Mouse (Mus musculus) heart, postnatal 0 days (tissue): ENCODE data around the gene Pde1c. TPM values are rescaled to one million over a fixed set of nuclear protein-coding genes. Genes with fewer than 3 reads are reported as not detected.

Experiments used
- ATAC-seq: fragments of 200-750 bp; cut with Nextera tagmentation; 2 replicates; pipeline ENCODE4 v1.8.0; 2017; ENCODE audit warnings: low read depth, moderate number of reproducible peaks, moderate library complexity; ENCODE audit not compliant: insufficient read depth
- DNase-seq: peaks from one replicate; pipeline ENCODE4 v3.0.0-alpha.2; 2016; ENCODE audit warnings: low spot score
- H3K27ac ChIP-seq: fragments of 300-500 bp; sonication (generic); 2 replicates; pipeline ENCODE4 v1.5.1; 2014; ENCODE audit warnings: low read depth, mild to moderate bottlenecking
- H3K27me3 ChIP-seq: fragments of 300-500 bp; sonication (generic); 2 replicates; pipeline ENCODE4 v1.6.1; 2014; ENCODE audit warnings: low read length, mixed read lengths; ENCODE audit not compliant: control insufficient read depth, insufficient read depth
- H3K36me3 ChIP-seq: fragments of 300-500 bp; sonication (generic); replicated peaks from 2 replicates; pipeline ENCODE4 v1.6.1; 2014; ENCODE audit warnings: low read length, mixed read lengths; ENCODE audit not compliant: control insufficient read depth, insufficient read depth
- H3K4me1 ChIP-seq: fragments of 300-500 bp; sonication (generic); 2 replicates; pipeline ENCODE4 v1.6.1; 2014; ENCODE audit warnings: antibody characterized with exemption; ENCODE audit not compliant: control insufficient read depth, insufficient read depth
- H3K4me2 ChIP-seq: fragments of 300-500 bp; sonication (generic); 2 replicates; pipeline ENCODE4 v1.6.1; 2014; ENCODE audit warnings: low read depth, mild to moderate bottlenecking, low read length, moderate library complexity
- H3K4me3 ChIP-seq: fragments of 300-500 bp; sonication (generic); 2 replicates; pipeline ENCODE4 v1.5.1; 2014; ENCODE audit warnings: low read depth, low read length
- H3K9ac ChIP-seq: fragments of 300-500 bp; sonication (generic); replicated peaks from 2 replicates; pipeline ENCODE4 v1.6.1; 2014; ENCODE audit warnings: low read depth, low read length, mixed read lengths
- H3K9me3 ChIP-seq: fragments of 300-500 bp; sonication (generic); replicated peaks from 2 replicates; pipeline ENCODE4 v1.6.1; 2016; ENCODE audit warnings: low read length; ENCODE audit not compliant: control insufficient read depth
- CTCF ChIP-seq: IDR thresholded peaks from 2 replicates; pipeline ENCODE4 v1.5.1; 2016; ENCODE audit warnings: antibody characterized with exemption, control low read depth, low read depth
- EP300 ChIP-seq: IDR thresholded peaks from 2 replicates; pipeline ENCODE4 v1.6.1; 2016; ENCODE audit warnings: antibody characterized with exemption, low read depth
- WGBS: fragments of 180-500 bp; shearing (Covaris S2); extraction: QIAGEN DNeasy Blood & Tissue Kit; methylation state at CpG from one replicate; pipeline ENCODE4 v1.1.7; 2014; 5-methylcytosine and 5-hydroxymethylcytosine counted together
- polyA plus RNA-seq: library from polyadenylated mRNA; unstranded; fragments of >200 nt; fragmentation: Nextera tagmentation; extraction: Ambion mirVana; gene quantifications from 2 replicates; pipeline ENCODE4 v1.2.1, GENCODE M21; 2015
- total RNA-seq: library from RNA; depleted of rRNA; stranded (reverse); fragments of >200 nt; gene quantifications from 2 replicates; pipeline ENCODE4 v1.2.3, GENCODE M21; 2014; ENCODE audit warnings: low replicate concordance

Gene Pde1c
- total and polyA plus RNA-seq, 2 experiments from 2014 or later = 26.8 to 83.2 TPM

DNA sequence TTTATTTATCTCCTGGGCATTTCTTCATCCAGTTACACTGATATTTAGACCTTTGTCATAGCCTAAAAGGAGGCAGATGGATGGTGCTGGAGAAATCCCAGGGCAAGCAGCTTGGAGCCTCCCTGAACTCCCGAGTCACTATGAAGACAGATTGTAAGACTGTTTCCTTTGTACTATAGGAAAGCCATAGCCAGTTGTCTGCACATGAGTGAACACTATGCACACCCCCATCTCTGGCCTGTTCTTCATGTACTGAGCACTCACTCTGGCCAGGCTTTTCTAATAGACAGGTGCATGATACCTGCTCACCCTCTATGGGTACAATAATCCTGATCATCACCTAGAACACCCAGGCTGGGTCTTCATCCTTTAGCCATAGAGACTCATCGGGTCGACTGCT lies 318.8 kb downstream of the Pde1c start:
- 84% methylated on average over 3 of the region's 3 CpGs for WGBS
- Histone ChIP-seq H3K9ac (no peak overlapping the region), H3K4me3 (no peak overlapping the region), H3K9me3 (no peaks in the 10 kb centered on the region), H3K27ac (no peak overlapping the region), H3K27me3 (no peaks in the 10 kb centered on the region), H3K36me3 (no peaks in the 10 kb centered on the region), H3K4me2 (no peak overlapping the region), H3K4me1 (no peaks in the 10 kb centered on the region)
- DNase-seq (no peak), ATAC-seq (no peak)
- TF ChIP-seq EP300 = no peak
- TF ChIP-seq CTCF = no peak

DNA sequence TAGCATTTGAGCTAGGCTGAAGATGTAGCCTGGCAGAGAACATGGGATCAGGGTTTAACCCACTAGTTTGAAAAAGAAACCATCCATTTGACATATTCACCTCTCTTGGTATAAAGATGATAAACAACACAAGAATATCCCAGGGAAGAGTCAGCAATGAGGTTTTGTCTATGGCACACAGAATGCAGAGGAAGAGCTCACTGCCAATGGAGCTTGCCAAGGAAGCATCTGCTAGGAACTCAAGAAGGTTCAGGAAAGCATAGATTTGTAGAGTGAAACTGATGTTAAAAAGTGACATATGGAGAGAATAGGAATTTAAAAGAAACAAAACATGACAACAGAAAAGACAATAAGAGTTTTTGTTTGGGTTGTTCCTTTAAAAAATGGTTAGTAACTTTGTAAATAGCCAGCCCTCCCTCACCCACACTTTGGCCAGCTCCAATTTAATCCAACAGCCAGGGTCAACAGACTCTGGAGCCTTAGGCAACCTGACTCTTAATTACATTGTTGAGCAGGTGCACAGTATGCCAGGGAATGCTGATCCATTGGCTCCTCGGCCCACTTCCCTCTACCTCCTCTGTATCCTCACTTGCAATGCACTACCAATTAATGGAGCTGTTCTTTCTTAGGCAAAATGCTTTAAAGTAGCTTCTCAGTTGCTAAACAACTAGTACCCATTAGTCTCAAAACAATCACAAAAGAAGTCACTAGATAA lies 377.3 kb downstream of the Pde1c start:
- ATAC-seq (no peak), DNase-seq (no peak)
- TF ChIP-seq CTCF (no peak), EP300 (no peak)
- Histone ChIP-seq H3K4me3 (no peak overlapping the region), H3K36me3 (no peaks in the 10 kb centered on the region), H3K9me3 (no peaks in the 10 kb centered on the region), H3K27ac (0 out of 2 replicates have a peak overlapping the region, but pooled peaks have one; percentile 3), H3K27me3 (no peaks in the 10 kb centered on the region), H3K4me2 (no peak overlapping the region), H3K4me1 (peaks cover 8% of the 10 kb centered on the region; the same call in 1 of the 2 replicates), H3K9ac (no peak overlapping the region)
- 78% methylated on average over 1 of the region's 1 CpGs for WGBS

DNA sequence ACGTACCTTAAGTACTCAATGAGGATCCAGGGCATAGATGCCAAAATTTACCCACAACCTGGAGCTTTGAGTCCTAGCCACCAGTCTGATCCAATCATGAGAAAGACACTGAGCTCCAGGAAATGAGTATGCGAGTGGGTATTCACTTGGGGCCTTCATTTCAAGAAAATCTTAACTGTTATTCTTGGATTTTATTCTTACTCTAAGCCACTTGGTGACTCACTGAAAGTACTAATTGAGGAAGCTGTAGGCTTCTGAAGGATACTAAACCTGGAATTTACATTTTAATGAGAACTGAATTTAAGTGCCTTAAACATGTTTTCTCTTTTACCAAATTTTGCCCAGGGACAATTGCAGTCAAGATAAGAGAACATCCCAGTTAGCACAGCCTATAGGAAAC lies 392.4 kb downstream of the Pde1c start:
- no peaks in the 10 kb centered on the region for H3K27me3 ChIP-seq
- no peak overlapping the region for H3K27ac ChIP-seq
- no peaks in the 10 kb centered on the region for H3K4me1 ChIP-seq
- H3K4me3 ChIP-seq = no peak overlapping the region
- ATAC-seq (no peak), DNase-seq (no peak)
- no peak overlapping the region for H3K4me2 ChIP-seq
- no peaks in the 10 kb centered on the region for H3K9me3 ChIP-seq
- 72% methylated on average over 2 of the region's 2 CpGs for WGBS
- no peak overlapping the region for H3K9ac ChIP-seq
- H3K36me3 ChIP-seq = peaks cover 6% of the 10 kb centered on the region; the same call in 1 of the 2 replicates
- TF ChIP-seq EP300 (no peak), CTCF (no peak)

DNA sequence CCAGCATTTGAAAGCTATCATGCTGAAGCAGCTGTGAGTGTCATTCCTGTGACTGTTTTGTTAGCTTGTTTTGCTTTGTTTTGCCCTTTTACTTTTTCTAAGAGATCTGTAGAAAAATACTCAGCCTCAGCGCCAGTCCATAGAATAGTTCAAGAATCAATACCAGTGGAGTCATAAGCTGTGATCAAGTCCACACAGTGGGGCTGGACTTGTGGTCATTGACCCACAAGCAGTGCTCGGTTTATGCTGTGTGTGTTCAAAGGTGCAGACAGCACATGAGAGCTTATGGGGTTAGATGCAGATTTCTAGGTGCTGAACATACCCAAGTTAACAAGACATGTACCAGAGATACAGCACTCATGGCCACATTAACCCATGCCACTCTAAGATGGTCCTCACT lies 396.7 kb downstream of the Pde1c start:
- DNase-seq (no peak), ATAC-seq (no peak)
- no peak overlapping the region for H3K4me2 ChIP-seq
- H3K4me1 ChIP-seq = no peaks in the 10 kb centered on the region
- no peaks in the 10 kb centered on the region for H3K9me3 ChIP-seq
- H3K9ac ChIP-seq = no peak overlapping the region
- TF ChIP-seq EP300 = no peak
- no peak for TF ChIP-seq CTCF
- WGBS = 68% methylated on average over 2 of the region's 2 CpGs
- no peak overlapping the region for H3K27ac ChIP-seq
- H3K36me3 ChIP-seq = 0 out of 2 replicates have a peak, but pooled peaks cover 6% of the 10 kb centered on the region
- H3K4me3 ChIP-seq = no peak overlapping the region
- no peaks in the 10 kb centered on the region for H3K27me3 ChIP-seq

DNA sequence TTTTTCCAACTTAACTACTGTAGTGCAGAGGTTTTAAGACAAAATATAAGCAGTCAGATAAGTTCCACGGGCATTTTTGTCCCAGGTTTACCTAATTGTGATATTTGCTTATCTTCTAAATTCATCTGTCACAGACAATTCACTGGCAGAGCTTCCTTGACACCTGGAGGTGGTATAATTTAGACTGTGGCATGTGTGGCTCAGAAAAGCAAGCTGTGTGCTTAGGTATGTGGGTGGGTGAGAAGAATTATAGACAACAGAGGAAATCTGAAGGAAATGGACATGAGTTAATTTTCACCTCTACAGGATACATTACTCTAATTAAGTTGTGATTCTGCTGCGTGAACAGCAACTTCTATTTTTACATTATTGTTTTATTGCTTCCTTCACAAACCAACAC lies 400.2 kb downstream of the Pde1c start:
- TF ChIP-seq EP300 = no peak
- TF ChIP-seq CTCF = no peak
- 62% methylated on average over 2 of the region's 2 CpGs for WGBS
- ATAC-seq = no peak

DNA sequence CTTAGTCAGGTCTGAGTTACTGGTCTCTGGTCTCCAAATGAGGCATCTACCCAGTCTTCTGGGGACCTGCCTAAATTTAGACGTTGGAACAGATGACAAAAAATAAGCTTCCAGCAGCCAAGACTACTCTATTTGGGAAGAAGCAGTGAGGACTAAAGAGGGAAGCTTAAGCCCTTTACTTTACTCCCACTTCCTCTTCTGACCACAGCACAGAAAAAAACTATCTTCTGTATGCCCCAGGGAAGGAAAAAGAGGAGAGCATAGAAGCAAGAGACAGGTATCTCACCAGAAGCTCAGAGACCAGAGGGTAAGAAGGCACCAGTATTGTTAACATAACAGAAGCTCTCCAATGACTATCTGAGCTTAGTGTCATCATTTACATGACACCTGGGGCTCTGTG lies 410.7 kb downstream of the Pde1c start:
- Histone ChIP-seq H3K9me3 (0 out of 2 replicates have a peak, but pooled peaks cover 6% of the 10 kb centered on the region), H3K4me2 (no peak overlapping the region), H3K4me3 (no peak overlapping the region), H3K27ac (no peak overlapping the region), H3K27me3 (no peaks in the 10 kb centered on the region), H3K36me3 (0 out of 2 replicates have a peak, but pooled peaks cover 11% of the 10 kb centered on the region), H3K9ac (no peak overlapping the region), H3K4me1 (no peaks in the 10 kb centered on the region)
- no peak for ATAC-seq
- TF ChIP-seq EP300 (no peak), CTCF (no peak)
- no peak for DNase-seq
- 41% methylated on average over 1 of the region's 1 CpGs for WGBS

More for the DNA sequence above, 400.2 kb downstream of the Pde1c start:
- H3K27ac ChIP-seq = no peak overlapping the region
- H3K27me3 ChIP-seq = no peaks in the 10 kb centered on the region
- 0 out of 2 replicates have a peak, but pooled peaks cover 6% of the 10 kb centered on the region for H3K36me3 ChIP-seq
- H3K4me3 ChIP-seq = no peak overlapping the region
- H3K4me1 ChIP-seq = no peaks in the 10 kb centered on the region
- no peak for DNase-seq
- H3K9ac ChIP-seq = no peak overlapping the region
- H3K9me3 ChIP-seq = no peaks in the 10 kb centered on the region
- no peak overlapping the region for H3K4me2 ChIP-seq
